Mouse (Mus musculus) heart, adult 2 months (tissue): Measurements from ENCODE around the gene Lrg1.

Experiments used
- CTCF ChIP-seq: fragments of 200-600 bp; IDR thresholded peaks from 2 replicates; pipeline ENCODE4 v1.8.1; 2022; ENCODE audit warnings: antibody characterized with exemption, mild to moderate bottlenecking, moderate library complexity
- EP300 ChIP-seq: fragments of 200-500 bp; IDR thresholded peaks from 2 replicates; pipeline ENCODE4 v1.6.1; 2011; ENCODE audit warnings: low read depth, low read length, control low read depth; ENCODE audit not compliant: insufficient read depth
- POLR2A ChIP-seq: fragments of 200-500 bp; IDR thresholded peaks from 2 replicates; pipeline ENCODE4 v1.6.1; 2011; ENCODE audit warnings: mild to moderate bottlenecking, low read depth, low read length, control low read depth; ENCODE audit not compliant: insufficient read depth

DNA sequence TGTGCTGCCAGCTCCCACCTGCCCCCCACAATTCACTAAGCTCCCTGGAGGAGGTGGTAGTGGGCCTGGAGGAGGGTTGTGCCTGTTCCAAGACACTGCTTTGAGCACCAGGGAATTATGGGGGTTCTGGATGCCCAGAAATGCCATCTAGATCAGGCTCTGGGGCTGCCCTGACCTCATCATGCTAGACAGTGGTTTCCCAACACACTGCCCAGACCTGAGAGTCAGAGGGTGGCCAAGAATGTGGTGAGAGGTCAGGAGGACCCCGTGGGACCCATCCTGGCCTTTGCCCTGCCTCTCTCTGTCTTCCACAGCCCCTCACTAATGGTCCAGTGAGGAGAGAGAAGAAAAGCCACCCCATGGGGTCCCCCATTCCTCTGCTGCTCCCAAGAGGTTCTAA lies 10.8 kb downstream of the Lrg1 start:
- no peak for TF ChIP-seq POLR2A
- TF ChIP-seq CTCF, result no peak
- TF ChIP-seq EP300, result no peak
